Mouse (Mus musculus): ENCODE measurements around the gene Dram1. TPM values are rescaled to one million over a fixed set of nuclear protein-coding genes. Genes with fewer than 3 reads are reported as not detected.
"Not testable (repeated sequence)": the region's sequence is repeated elsewhere in the genome, so short reads cannot be mapped to it uniquely, and the experiment has no call there.

The Dram1 gene
- total RNA-seq, 4 experiments from 2014 or later: 2.2 to 4.1 (median 3.2) TPM

DNA sequence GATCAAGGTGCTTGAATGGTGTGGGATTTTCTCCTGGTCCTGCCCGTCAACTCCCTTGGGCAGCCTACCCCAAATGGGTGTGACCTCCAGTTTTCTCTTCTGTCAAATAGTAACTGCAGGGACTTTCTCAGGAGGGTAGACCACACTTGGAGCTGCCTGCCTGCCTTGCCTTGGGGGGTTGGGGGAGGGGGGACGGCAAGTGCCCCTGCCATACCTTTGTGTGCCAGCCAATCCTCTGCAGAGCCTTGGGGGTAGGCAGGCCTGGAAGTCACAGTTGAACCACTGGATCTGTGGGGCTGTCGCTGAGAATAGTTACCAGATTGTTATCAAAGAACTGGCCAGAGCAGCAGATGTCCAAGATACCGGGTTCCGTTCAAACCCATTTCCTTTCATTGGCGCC is 7.4 kb upstream of the Dram1 start:
- DNase-seq (ENCODE audit: low spot score): no peak

DNA sequence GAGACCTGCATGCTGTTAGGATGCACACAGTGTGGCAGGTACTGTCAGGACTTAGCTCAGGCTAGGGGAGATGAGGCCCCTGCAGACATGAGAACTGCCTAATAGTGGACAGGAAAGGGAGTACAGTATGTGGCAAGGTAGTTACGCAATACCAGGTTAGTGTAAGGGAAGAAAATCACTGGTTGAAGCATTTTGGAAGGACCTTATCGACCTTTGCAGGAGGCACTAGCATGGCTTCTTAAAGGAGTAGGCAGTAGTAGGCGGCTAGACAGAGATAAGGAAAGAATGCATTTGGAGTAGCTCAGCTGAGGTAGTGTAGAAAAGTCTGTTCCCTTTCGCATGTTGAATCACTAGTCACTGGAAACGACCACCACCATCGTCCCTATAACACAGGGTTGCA is 6.9 kb upstream of the Dram1 start:
- DNase-seq (ENCODE audit: low spot score): no peak

DNA sequence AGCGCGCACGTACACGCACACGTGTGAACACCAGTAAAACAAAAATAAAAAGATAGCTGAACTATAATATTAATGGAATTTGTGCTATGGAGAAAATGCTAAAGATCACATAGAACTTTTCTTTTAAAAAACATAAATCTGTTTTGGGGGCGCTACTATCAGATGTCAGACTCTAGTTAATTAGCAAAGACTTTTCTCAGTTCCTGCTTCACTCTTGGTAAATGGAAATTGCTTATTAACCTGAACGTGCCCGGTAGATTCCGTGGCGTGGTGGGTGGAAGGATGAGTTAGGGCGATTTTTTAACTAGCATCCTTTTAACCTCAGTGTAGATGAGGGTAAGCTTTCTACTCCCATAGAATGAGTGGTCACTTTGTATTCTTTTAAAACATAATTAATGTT is 6.4 kb upstream of the Dram1 start:
- DNase-seq (ENCODE audit: low spot score): no peak

DNA sequence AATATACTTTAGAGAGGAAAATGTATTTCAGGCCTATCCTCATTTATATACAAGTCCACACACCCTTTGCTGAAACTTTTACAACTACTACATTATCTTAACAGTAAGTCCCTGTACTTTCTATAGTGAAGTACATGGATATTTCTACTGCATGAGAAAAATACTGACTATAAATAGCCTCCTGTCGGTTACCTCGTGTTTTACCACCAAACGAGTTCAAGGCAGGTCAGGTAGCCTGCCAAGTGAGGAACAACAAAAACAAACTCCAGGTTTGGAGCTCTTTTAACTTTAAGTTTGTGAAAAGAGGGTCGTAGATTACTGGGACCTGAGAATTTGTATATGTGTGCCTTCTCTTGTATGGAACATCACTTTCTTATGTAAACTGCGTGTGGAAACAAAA is 5.2 kb upstream of the Dram1 start:
- DNase-seq (ENCODE audit: low spot score): no peak

DNA sequence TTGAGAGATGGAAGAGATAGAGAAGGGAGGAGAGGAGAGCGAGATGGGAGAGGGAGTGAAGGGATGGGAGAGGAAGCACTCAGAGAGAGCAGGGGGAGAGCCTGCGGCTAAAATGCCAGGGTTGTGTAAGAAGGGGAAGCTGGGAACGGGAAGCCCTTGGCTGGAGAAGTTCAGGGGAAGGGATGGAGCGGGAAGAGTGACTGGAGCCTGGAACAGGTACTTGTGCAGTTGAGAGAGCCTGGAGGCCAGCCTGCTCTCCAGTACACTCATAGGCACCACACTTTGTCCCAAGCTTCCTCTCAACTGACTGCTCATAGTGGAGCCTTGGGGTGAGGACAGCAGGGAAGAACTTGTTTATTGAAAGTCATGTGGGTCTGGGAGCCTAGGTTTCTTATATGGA is 4.6 kb upstream of the Dram1 start:
- DNase-seq (ENCODE audit: low spot score): no peak

DNA sequence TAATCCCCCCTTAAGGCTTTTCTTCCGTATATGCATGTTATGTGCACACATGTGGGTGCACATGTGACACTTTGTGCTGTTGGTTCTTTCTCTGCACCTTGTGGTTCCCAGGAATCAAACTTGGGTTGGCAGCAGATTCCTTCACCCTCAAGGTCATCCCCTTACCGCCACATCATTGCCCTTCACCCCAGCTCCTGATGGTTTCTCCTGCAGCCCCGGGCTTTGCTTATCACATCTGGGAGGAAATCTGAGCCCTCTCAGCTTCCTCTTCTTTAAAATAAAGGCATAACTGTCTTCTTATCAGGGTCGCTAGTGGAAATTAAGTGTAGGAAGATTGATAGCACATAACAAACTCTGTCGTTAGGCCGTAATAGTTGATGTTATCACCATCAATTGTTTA is 3.1 kb upstream of the Dram1 start:
- no peak for DNase-seq (ENCODE audit: low spot score)

DNA sequence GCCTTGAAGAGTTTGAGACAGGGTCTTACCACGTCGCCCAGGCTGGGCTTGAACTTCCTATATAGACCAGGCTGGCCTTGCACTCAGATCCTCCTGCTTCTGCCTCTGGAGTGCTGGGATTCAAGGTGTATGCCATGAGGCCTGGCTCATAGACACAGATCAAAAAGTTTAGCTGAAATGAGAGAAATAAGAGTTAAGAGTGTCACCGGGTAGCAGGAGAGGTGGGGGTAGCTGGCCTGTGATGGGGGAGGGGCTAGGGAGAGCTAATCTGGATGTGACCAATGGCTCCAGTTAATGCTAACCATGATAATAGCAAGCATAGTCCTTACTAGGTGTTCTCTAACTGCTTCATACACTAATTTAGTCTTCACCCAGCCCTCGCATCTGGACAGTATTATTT is 2.4 kb upstream of the Dram1 start:
- DNase-seq (ENCODE audit: low spot score): no peak

DNA sequence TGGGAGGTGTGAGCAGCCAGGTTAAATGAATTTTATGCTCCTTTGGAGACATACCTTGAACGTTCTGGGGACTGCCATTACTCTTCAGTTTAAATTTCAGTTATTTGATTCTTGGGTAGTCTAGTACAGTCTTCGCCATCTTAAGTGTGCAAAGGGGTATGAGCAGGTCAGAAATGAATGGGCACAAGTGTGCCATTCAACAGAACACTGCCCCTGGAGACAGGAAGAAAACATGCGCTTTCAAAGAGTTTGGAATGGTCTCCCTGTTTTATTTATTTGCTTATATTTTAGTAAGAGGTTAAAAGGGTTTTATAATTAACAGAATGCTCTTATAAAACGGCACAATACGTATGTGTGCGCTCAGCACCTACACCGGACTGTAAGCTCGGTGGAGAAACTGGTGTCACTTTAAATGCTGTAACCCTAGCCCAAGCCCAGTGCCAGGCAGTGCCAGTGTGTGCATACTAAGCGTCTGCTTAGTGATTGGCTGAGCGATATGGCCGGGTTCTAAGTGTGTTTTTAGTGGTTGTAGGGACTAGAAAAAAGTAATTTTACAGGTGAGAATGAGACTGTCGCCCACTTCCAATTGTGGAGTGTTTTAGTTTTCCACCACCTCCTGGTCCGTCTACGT is 1.7 kb upstream of the Dram1 start:
- no peak for DNase-seq (ENCODE audit: low spot score)

DNA sequence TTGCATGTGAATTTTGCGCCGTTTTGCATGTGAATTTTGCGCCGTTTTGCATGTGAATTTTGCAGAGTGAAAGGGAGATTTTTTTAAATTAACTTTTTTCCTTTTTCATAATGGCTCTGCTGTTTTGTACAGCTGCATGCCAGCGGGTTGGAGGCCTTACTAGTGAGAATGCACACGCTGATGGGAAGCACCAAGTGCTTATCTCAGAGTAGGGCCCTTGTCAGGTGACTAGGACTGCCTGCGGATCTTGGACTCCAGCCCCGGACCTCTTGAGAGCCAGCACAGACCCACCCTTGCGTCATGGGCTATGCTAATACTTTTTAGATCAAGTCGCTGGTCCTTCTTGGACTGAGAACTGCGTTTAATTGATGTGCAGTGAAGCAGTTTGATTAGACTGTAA is 1.1 kb upstream of the Dram1 start:
- DNase-seq (ENCODE audit: low spot score): peak; percentile 65

DNA sequence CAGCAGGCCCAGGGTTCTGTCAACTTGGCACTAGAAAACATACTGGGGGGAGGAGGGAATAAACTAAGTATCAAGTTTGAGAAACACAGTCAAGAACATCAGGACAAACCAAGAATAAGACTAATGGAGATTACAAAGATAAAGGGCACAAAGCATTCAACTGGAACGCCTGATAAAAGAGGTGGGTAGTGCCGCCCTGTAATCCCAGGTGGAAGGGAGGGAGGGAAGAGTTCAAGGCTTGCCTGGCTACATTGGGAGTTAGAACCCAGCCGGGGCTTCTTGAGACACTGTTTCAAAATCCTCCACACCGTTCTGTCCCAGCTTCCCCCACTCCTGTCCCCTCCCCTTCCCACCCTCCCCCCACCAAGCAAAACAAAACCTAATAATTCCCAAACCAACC is 1.2 kb downstream of the Dram1 start:
- DNase-seq (ENCODE audit: low spot score): no peak

DNA sequence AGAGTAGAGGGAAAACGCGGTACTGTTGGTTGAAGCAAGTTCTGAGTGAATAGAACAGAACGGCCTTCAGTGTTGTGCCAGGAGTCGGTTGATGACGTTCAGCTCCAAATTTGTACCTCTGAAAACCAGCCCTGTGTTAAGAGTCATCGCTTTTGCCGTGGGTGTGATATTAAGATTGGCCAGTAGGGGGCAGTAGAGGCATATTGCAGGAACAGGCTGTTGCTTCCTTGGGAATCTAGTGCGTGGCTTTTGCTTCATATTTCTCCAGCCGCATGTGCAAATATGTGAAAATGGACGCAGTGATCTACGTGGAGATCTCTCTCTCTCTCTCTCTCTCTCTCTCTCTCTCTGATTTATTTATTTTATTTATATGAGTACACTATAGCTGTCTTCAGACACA is 2.1 kb downstream of the Dram1 start:
- peak; percentile 92 for DNase-seq (ENCODE audit: low spot score)

DNA sequence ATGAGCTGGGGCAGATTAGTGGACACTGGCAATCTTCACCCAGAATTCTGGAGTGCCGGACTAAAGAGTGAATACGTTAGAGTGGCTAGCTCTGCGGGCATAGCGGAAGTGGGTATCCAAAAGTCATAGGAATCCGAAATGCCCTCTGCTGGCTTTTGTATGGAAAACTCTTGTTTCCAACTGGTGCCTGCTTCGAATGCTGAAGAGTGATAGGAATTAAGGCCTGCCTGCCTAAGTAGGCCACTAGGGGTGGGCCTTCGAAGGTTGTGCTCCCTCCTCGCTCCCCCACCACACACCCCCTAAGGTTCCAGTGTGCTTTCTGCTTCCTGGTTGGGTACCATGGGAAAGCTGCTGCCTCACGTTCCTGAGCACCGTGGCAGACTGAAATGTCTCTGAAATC is 3.9 kb downstream of the Dram1 start:
- DNase-seq (ENCODE audit: low spot score): no peak

DNA sequence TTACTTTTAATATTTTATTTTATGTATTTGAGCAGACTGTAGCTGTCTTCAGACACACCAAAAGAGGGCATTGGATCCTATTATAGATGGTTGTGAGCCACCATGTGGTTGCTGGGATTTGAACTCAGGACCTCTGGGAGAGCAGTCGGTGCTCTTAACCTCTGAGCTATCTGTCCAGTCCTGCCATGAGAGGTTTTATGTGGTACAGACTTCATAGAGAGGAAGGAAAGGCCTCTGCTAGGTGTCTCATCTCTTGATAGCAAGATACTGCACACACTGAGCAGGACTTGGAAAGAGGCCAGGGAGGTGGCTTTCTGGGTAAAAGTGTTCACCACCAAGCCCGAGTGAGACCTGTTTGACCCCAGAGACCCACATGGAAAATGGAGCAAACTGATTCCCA is 5.9 kb downstream of the Dram1 start:
- not testable (repeated sequence) for DNase-seq (ENCODE audit: low spot score)

DNA sequence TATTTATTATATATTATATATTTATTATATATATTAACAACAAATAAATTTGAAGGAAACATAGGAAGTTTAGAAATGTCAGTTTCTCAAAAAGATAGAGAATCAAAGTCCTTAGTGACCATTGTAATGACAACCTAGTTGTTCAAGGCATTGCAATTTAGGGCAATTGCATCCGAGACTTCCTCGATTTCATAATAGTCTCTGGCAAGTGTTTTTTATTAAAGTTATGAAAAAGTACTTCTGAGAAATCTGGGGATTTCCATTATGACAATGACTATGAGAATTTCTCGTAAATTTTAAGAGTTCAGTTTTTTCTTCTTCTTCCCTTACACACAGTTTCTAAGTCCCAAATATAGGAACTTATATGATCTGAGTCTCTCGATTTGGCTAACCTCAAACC is 6.4 kb downstream of the Dram1 start:
- no peak for DNase-seq (ENCODE audit: low spot score)

DNA sequence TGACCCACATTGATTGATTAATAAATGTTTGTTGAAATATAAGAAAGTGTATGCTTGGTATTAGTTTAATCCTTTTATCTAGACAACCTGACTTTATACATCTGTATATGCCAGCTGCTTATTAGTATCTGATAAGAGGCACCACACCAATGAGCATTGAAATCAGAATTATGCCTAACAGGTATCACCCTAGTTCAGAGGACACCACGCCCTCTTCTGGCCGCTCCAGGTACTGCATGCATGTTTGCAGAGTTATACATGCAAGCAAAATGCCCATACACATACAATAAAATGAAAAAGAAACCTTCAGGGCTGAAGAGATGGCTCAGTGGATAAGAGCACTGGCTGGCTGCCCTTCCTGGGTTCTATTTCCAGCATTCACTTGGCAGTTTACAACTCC is 7.1 kb downstream of the Dram1 start:
- no peak for DNase-seq (ENCODE audit: low spot score)

DNA sequence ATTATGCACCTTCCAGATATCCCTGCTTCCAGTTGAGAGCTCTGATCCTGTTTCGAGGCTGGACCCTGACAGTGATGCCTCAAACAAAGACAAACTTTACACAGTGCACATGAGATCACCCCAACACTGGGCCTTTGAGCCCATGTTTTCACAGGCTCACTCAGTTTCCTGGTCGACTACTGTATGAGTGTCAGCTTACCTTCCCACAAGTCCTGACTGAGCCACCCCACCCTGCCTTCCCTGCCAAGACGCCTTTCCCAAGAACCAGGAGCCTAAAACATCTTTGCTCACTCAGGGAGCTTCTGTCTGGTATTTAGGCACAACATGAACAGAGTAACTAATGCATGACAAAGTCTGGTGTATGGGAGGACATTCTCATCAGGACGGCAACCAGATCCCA is 9.6 kb downstream of the Dram1 start:
- no peak for DNase-seq (ENCODE audit: low spot score)

DNA sequence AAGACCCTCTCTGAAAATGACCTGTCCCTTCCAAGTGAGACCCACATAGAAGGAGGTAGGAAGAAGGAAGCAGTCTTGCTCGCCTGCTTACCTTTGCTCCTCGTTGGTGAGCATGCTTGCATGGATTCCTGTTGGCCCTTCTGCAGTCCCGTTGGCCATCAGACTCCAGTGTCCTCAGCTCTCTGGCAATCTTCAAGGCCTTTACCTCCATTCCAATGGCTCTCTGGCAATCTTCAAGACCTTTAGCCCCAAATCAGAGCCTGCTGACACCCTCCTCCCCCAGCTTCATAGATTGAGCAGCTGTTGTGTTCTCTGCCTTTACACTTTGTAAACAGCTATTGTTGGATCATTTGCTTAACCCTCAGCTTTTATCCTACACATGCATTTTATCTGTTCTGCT is 14.7 kb downstream of the Dram1 start:
- DNase-seq (ENCODE audit: low spot score): no peak

DNA sequence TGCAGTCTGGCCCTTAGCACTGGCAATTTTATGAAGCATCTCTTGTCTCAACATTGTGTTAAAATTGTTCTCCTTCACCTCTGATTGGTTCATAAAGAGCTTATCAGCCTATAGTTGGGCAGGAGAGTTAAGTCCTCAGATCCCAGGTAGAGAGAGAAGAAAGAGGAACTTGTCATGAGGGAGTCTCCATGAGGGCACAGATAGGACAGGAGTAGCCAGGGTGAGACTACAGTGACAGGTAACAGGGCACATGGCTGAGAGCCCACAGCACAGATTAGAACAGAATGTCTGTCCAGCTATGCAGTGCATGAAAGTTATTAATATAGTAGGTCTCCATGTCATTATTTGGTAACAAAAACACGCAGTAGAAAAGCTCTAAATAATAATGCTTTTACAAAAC is 16.7 kb downstream of the Dram1 start:
- DNase-seq (ENCODE audit: low spot score): no peak

DNA sequence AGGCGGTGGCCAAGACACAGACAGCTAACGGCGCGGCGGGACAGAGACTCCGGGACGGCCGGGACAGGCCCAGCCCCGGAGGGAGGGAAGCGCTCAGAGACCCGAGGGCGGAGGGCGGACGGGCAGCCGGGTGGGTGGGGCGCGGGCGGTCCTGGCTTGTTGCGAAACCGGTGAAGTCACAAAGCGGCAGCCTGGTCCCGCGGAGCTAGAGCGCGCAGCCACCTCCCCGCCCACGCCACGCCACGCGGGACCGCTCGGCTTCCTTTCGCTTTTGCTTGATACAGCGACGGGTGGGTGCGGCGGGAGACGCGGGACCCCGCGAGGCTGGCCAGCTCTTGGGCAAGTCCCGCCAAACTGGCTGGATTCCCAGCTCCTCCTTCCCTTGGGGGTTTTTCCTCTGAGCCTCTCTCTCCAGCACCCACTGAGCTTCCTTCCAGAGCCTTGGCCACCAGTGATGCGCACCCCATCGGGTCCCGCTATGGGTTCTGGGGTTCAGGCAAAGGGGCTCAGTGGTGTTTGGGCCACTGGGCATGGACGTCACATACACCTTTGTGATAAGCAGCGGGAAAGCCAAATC is 21.8 kb downstream of the Dram1 start:
- peak; percentile 63 for DNase-seq (ENCODE audit: low spot score)

DNA sequence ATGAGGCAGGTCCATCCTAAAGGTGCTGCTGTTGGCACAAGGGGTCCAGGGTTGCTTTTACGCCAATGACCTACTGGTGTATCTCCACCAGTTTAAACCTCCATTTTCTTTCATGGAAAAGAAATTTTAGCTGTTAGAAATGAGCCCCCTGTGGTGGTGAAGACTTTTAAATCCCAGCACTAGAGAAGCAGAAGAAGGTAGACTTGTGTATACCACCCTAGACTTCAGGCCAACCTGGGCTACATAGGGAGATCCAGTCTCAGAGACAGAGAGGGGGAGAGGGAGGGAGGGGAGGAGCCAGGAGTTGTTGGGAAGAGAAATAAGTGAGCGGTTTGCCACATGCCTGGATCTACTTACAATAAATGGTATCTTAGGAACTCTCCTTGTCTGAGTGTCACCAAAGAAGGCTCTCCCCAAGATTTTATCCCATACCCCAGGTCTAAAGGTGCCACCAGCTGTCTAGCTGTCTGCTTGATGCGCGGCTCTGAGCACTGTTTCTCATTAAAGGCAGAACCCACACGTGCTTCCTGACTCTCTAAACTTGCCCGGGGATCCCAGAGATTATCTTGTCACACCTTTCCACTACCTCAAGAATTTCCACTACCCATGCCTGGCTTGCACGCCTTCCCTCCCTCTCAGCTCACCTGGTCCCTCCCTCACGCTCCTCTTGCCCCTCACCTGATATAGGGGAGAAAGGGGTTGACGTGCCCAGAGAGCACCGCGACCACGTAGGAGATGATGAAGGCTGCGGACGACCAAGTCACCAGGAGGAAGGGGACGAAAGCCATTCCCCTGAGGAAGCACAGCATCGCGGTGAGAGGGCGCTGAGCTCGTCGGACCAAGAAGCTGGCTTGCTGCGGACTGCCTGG is 22.5 kb downstream of the Dram1 start:
- DNase-seq (ENCODE audit: low spot score): no peak

DNA sequence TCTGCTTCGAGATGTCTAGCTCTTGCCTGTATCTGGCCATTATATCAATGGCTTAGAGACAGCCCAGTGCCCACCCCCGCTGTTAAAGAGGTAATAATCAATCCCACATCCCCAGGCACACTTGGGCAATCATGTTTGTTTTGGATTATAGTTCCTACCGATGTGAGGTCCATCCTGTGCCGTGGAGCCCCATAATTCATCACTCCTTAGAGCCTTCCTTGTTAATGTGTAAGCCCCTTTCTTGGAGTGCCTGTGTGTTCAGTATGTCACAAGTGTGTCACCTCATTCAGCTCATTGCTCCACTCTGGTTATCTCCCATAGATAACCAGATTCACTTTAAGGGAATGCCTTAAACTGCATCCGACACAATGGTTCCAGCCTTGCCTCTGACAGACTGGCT is 24.3 kb downstream of the Dram1 start:
- DNase-seq (ENCODE audit: low spot score): no peak

DNA sequence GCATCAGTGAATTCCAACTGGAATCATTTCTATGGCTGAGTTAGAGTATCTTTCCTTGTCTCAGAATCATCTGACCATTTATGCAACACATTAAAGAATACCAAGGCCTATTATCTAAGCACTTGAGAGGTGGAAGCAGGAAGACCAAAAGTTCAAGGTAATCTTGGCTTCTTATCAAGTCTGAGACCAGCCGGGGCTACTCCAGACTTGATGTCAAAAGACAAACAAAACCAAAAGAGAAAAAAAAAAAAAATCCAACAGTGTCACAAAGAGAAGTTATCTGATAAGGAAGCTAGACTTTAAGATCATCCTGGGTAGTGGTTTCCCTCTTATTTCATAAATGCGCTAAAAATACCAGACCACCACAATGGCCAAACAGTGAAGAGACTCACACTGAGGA is 26.3 kb downstream of the Dram1 start:
- no peak for DNase-seq (ENCODE audit: low spot score)

DNA sequence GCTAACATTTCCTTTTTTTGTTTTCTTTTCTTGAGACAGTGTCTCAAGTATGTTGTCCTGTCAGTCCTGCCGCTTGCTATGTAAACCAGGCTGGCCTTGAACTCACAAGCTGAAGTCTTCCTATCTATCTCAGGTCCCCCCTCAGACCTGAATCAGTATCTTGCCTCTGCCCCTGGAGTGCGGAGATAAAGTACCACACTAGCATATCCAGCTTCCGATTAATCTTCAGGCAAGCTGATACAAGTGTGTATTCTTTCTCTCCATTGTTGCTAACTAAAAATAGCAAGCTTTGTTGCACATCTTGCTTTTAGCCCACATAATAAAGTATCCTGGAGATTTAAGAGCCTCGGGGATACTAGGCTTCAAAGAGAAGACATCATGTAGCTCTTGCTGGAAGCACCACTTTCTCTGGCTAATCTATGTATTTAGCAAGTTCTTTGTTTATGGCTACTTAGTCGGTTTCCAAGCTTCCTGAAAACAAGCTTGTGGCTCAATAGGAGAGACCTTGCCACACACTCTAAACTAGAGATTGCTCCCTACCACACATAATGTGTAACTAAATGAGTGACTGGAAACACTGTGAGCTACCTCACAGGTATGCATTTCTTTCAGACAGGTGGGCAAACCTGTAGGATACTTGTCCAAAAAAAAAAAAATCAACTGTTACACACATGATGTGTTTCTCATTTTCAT is 27.3 kb downstream of the Dram1 start:
- no peak for DNase-seq (ENCODE audit: low spot score)
